Mouse (Mus musculus): ENCODE measurements at regions not wholly inside any gene's neighbourhood (a gene's known extent, or its start where the extent isn't known, plus 50 kb on each side); places are given as distances from the start of the nearest gene placed in this dataset.

DNA sequence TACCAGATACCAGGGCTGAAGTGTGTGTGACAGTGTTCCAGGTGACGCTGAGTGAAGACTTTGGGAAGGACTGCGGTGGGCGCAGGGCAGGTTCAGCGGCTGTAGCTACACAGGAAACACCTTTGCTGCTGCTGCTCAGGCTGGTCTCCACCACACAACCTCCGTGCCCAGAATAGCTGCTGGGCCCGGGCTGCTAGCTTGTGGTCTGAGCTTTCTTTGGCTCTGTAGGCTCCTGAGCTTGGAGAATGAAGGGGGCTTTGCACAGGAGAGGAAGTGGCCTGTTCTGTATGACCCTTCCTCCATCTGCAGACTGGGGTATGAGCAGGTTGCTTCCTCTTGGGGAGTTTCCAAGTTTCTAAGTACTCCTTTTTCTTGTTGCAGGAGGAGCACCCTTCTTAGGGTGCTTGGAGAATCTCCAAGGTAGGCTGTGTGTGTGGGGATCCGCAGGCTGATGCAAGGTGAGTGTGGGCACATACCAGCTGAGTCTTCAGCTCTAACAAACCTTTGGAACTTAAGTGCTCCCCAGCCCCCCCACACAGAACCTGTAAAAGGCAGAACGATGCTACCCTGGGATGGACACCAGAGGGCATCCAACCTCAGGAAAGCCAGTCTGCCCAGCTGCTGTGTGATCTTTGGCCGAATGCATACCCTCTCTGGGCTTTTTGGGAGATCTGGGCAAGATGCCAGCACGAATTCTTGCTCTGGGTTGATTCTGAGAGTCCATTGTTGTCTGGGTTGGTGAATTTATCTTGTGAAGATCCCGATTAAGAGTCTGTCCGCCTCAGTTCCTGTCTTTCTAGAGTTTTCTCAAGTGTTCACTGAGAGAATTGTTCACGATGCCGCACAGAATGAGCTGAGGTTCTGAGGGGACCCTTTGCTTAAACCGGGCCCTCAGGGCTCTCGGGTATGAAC is 136.6 kb downstream of the Mn1 start:
- no peak for DNase-seq (ENCODE audit: low spot score)

DNA sequence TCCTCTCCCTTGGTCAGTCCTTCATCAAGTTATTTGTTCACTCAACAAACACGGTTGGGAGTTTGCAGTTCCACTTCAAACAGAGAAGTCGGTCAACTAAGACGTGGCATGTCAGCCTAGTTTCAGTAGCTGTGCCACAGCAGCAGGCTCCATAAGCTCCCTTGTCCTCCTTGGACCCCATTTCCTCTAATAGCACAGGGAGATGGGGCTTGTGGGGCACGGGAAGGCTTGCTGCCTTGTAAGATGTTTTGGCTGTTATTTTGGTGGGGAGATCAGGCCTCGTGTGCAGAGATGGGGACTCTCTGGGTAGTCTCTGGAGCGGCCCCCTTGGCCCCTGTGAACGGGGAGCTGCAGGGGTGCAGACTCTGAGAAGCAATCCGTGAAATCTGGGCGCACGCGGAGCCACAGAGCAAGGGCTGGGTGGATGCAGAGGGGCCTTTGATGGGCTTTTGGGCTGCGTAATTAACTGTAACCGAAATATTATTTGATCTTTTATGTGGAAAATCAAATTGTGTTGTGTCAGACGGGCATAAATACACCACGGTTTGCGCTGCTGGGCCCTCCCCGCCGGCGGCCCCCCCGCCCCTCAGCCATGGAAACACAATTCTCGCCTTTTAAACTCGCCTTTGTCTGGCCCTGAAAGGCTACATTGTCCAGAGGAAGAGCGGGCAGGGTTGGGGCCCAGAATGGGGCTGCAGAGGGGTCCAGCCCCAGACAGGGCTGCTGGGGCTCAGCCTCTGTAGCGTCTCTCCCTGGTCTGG is 137.6 kb downstream of the Mn1 start:
- DNase-seq (ENCODE audit: low spot score), result no peak

DNA sequence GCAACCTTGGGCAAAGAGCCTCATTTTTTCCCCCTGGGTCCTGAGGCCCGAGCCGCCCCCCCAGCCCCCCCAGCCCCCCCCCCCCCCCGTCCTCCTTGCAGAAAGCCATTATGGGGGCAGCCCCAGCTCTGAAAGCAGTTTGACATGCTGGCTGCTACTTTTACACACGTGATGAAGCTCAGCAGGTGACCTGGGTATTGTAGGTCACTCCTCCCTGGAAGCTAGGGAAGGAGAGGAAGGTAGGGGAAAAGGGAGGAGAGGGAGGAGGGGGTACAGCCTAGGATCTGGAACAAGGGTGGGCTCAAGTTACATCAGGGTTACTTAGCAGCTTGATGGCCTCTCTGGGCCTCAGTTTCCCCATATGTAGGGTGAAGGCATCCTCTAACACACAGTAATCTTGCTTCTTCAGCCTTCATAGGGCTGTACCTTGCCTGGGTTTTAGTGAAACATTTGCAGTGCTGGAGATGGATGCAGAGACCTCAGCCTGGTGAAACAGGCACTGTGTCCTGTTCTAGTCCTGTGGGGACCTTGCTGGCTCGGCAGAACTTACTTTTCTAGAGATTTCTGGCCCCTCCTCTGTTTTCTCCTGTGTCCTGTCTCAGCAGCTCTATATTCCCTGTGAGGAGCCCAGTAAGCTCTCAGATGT is 138.3 kb downstream of the Mn1 start:
- no peak for DNase-seq (ENCODE audit: low spot score)

GRCm38 (mm10) chr5:111555981-111556380 is 138.8 kb downstream of the Mn1 start:
- no peak for DNase-seq (ENCODE audit: low spot score)

DNA sequence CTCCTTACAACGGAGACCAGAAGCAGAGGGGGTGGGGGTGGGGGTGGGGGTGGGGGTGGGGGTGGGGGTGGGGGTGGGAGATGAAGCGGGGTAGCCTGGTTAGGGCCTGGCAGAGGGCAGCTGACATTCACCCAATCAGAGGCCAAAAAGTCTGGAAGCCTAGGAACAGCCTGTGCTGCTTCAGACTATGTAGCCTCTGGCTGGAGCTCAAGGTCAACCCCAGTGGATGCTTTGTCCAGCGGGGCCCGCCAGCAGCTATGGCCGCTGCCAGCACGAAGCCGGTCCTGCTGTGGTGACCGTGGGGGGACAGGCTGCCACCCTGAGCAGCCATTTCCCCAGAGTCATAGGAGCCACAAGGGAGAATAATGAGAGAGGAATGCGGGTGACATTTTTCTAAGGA is 143.3 kb downstream of the Mn1 start:
- DNase-seq (ENCODE audit: low spot score), result peak; percentile 29

DNA sequence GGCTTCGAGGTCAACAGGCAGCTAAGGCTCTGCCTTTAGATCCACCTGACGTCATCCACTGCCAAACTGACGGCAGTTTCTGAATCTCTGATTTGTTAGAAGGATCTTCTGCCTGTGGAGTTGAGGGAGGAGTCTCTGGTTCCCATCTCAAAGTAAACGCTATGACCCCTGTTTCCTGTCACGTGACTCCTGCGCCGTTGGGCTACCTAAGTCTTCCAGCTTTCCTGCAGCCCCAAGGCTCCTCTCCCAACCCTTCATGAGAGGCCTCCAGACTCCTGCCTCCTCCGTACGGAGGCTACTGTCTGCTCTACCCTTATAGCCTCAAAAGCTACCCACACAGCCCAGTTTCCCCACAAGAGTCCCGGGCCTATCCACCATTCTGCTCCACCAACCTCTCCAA is 144.1 kb downstream of the Mn1 start:
- DNase-seq (ENCODE audit: low spot score), result no peak

DNA sequence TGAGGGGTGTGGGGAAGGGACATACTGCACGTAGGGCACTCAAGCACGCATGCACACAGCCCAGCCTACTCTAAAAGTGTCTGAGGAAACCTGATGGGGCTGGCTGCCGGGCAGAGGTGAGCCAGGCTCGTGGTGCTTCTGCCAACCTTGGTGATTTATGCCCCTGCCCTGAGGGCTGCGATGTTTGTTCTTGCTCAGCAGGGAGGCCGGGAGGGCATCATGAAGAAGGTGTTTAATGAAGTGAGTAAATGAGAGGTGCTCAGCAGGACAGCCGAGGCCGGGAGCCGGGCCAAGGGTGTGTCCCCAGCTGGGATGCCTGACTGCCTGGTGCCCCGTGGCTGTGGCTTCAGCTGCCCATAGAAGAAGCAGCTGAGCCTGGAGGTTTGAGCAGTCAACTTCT is 153.7 kb downstream of the Mn1 start:
- DNase-seq (ENCODE audit: low spot score), result peak; percentile 28

- no peak for DNase-seq (ENCODE audit: low spot score)
Observed at GRCm38 (mm10) chr5:111573265-111573873, 156.2 kb downstream of the Mn1 start.

GRCm38 (mm10) chr5:111574219-111574840 is 157.2 kb downstream of the Mn1 start:
- DNase-seq (ENCODE audit: low spot score), result no peak

- no peak for DNase-seq (ENCODE audit: low spot score)
Observed at GRCm38 (mm10) chr5:111575376-111575775, 158.2 kb downstream of the Mn1 start.

DNA sequence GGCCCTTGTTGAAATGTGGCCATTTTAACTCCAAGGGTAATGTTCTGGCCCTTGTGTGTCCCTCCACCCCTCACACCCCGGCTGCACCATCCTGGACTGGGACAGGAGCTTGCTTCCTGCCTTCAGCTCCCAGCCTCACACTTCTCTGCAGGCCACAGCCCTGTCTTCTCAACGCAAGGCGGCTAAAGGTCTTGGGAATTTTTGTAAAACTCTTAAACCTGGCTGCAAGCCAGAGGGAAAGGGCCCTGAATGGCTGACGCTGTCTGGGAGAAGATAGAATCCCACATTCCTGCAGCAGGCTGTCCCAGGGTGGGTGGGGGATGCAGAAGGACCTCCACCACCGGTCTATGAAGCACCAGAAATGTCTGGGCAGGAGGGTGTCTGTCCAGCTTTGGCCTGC is 156.3 kb upstream of the Gm26897 start:
- no peak for DNase-seq (ENCODE audit: low spot score)

GRCm38 (mm10) chr5:111578088-111578487 is 155.6 kb upstream of the Gm26897 start:
- DNase-seq (ENCODE audit: low spot score), result no peak

GRCm38 (mm10) chr5:111578977-111579727 is 154.6 kb upstream of the Gm26897 start:
- no peak for DNase-seq (ENCODE audit: low spot score)

DNA sequence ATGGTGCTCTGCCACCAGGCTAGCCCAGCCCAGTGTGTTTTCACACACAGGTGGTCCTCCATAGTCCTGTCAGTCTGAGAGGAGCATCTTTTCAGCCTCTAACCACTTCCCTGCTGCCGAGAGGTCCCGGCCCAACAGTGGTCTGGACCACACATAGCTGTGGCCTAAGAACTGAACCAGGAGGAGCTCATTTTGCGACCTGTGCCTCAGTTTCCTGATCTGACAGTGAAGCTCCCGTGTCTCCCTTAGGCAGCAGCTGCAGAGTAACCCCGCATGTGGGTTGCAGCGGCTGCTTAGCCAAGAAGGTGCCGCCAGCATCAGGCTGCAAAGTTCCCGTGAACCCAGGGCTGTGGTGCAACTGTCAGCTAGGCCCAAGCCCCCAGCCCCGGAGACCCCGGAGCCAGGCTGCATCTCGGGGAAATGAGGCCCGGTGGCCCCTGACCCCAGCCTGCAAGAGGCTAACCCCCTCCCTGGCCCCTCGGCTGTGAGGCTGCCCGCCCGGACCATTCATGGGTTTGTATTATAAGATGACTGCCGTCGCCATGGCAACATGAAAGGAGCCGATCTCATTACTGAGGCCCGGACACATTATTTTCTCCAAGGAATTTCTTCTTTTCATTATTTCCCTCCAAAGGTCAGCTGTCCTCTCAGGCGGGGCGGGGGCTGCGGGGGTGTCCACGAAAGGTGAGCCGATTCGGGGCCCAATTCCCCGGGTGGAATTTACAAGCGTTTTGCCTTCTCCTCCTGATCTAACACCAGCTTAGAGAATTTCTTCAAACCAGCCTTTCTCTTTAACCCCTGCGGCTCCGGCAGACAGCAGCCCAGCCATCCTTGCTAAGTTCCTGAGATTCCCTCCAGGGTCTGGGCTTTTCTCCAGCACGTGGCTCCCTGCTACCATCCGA is 152.6 kb upstream of the Gm26897 start:
- DNase-seq (ENCODE audit: low spot score), result peak; percentile 23

GRCm38 (mm10) chr5:111582004-111582403 is 151.7 kb upstream of the Gm26897 start:
- no peak for DNase-seq (ENCODE audit: low spot score)

DNA sequence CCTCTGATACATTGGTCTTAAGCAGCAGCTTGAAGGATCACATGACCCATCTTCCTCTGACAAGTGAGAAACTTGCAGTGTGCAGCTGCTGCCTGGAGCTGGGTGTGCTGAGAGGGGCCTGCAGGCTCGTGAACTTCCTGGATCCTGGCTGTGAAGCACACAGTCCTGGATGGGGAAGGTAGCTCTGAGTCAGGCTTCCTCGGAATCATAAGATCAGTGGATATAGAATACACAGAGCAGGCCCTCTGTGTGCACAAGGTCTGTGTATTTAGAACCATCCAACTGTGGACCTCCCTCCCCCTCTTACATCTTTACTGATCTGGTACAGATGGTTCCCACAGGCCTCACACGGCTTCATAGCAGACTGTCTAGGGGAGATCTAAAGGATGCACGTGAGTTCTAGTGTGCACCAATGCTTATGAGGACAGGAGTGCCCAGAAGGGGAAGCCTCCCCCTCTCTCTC is 143.1 kb upstream of the Gm26897 start:
- no peak for DNase-seq (ENCODE audit: low spot score)

DNA sequence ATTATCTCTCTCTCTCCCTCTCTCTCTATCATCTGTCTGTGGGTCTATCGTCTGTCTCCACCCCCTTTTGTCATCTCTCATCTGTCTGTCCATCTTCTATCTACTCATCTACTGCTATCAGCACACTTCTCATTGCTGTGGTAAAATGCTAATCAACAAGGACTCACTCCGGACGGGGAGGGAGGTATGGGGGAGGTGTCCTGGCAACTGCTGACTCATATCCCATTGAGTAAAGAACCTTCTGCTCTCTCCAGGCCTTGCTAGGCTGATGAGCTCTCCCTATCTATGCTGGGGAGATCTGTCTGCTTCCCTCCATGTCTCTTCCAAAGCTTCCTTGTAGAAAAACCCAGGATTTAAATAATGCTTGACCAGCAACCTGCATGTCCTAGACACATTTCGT is 140.9 kb upstream of the Gm26897 start:
- no peak for DNase-seq (ENCODE audit: low spot score)

- no peak for DNase-seq (ENCODE audit: low spot score)
Observed at GRCm38 (mm10) chr5:111594111-111594510, 139.6 kb upstream of the Gm26897 start.

- DNase-seq (ENCODE audit: low spot score), result no peak
Observed at GRCm38 (mm10) chr5:111595438-111595837, 138.3 kb upstream of the Gm26897 start.

DNA sequence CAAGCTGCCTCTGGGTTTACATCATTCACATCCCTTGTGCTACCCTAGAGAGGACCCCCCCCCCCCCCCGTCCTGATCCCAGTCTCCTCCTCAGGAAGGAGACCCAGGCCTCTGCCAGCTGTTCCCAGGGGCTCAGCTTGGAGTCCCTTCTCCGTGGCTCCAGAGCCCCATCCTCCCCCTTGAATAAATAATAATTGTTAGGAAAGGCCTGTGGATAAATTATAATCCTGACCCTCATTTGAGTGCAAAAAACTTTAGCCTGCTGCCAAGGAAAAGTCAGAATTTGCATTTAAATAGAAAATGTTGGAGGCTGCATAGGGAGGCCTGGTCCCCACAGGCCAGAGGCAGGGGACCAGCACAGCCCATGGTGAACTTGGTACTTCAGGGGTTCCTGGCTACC is 136.0 kb upstream of the Gm26897 start:
- DNase-seq (ENCODE audit: low spot score), result no peak
